Mouse (Mus musculus) embryonic stem cell, embryonic (primary cell): ENCODE measurements around the gene Mptx2.
"Not testable (repeated sequence)": the region's sequence is repeated elsewhere in the genome, so short reads cannot be mapped to it uniquely, and the experiment has no call there.

Source experiments
- CTCF ChIA-PET, 4 experiments: fragments of 300-600 bp in 2 of 4; fragments of 350-600 bp in 2 of 4; sonication (Branson Sonifier 250); formaldehyde crosslinking; loops; one replicate each; lab custom pipeline; 2022; ENCODE audit warnings: inconsistent platforms in 2 of 4; lab: Charles Lee
- POLR2A ChIA-PET, 4 experiments: fragments of 300-600 bp in 2 of 4; fragments of 350-600 bp in 2 of 4; sonication (Branson Sonifier 250); formaldehyde crosslinking; loops; one replicate each; lab custom pipeline; 2022; ENCODE audit warnings: antibody characterized with exemption in 4 of 4, inconsistent platforms in 1 of 4; lab: Charles Lee

Gene Mptx2

DNA sequence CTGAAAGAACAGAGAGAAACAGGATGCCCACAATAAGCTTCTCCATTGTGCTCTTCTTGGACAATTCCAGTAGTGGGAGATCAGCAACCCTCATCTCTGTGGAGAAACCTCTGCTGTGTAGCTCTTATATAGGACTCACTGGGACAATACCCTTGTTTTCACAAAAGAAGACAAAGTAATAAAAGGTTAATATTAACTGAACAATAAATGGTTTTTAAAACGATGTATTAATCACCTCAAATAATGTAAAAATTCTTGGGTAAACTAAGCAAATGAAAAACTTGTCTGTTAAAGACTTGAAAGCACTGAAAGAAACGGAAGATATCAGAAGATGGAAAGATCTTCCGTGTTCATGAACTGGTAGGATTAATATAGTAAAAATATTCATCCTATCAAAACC is at the start of gene Mptx2:
Gene Mptx2, minus strand, starts transcription at position 101 of the 400 bp plus-strand sequence.
- CTCF ChIA-PET = interaction anchor here in 1 of 4 experiments (1.8 kb wide), 1 partner anchor 1053 kb away, joined by 4 read pairs; the partner anchor contains the start of gene Mptx1

DNA sequence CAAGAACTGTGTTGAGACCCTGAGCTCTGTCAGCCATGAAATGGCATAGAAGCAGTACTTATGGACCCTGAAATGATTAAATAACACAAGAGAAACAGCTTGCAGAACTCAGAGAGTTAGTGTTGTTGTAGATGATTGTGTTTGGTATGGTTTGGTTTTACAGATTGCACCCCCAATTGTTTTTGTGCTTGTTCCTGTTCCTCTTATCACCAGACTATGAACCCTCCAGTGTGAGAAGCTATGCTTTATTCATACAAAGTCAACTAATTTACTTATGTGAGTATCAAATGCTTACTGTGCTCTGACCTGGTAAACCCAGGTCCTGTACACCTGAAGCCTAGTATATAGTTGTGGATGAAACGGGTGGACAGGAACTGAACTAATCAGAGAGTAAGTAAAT is 49.0 kb upstream of the Mptx2 start:
- CTCF ChIA-PET = interaction anchor here in 1 of 4 experiments (0.9 kb wide), 1 partner anchor 13 kb away, joined by 3 read pairs; no protein-coding TSS in a partner anchor
- POLR2A ChIA-PET = no interaction called here

More for the DNA sequence above, at the start of gene Mptx2:
- POLR2A ChIA-PET = no interaction called here

DNA sequence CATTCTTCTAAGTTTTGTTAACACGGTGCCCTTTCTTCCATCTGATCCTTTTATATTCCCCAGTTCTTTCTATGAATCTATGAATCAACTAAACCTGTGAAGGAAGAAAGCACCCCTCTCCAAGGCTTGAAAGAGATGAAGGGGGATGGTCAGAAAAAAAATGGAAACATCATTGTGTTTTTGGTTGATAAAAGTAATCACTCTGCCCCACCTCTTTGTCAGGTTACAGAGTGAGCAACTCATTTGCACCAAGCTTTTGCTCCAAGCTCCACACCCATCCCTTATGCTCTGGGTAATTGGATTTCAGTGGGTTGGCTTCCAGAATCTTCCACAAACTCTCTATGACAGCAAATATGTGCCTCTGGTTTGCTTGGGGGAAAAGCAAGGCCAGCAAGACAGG is 47.8 kb upstream of the Mptx2 start:
- POLR2A ChIA-PET = interaction anchor here in 1 of 4 experiments (0.6 kb wide), 1 partner anchor 103 kb away, joined by 3 read pairs; no protein-coding TSS in a partner anchor
- CTCF ChIA-PET = interaction anchor here in 1 of 4 experiments (0.9 kb wide), 1 partner anchor 72 kb away, joined by 4 read pairs; no protein-coding TSS in a partner anchor

DNA sequence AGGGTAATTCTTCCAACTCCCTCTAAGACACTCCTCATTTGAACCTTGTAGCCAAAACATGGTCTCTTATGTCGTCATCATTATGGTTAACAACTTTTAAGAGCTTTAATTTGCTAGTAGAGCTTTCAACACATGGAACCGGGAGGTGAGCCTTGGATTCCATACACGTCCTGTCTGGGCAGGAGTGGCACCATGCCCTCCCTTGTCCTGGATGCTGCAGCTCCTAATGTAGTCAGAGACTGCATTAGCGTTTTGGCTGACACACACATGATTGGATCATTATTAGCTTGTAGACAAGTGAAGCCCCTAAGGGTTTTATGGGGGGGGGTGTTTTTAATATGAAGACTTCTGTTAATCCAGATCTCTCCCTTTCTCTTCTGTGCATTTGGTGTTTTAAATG is 47.4 kb upstream of the Mptx2 start:
- ChIA-PET POLR2A (no interaction called here), CTCF (interaction anchor here in 3 of 4 experiments (0.9 to 1.7 kb wide), 4 partner anchors 32 to 73 kb away, joined by 4 to 8 read pairs (median 7); no protein-coding TSS in a partner anchor)

DNA sequence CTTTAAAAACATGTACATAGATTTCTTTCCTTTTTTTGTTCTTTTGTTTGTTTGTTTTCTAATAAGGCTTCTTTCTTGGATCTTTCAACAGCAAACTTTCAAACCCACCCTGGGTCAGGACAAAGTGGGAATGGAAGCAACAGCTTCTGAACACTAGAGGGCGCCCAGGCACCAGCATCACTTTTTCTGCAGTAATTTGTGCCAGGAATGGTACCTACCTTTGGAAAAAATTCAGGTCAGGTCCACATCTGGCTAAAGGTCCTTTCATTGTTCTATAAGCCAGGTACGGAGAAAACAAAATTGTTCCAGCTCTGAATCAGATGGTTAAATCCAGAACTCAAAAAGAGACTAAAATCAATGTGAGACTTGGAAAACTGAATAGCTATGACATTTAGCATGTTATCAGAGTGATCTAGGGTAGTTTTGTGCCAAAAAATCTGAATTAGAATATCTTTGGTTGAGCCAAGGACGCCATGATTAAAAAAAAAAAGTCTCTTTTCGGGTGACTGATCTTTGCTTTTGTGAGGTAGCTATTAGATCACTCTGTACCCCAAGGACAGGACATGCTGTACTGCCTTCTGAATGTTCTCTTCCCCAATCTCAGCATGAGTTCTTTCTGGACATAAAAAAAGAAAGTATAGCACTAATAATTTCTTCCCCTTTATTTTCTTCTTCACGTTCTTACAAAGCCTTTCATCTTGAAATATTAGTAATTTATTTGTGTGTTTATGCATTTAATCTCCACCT is 46.4 kb upstream of the Mptx2 start:
- CTCF ChIA-PET = interaction anchor here (0.5 to 1.8 kb wide), 20 partner anchors 10 to 795 kb away, joined by 3 to 16 read pairs (median 4); no protein-coding TSS in a partner anchor
- POLR2A ChIA-PET = interaction anchor here in 1 of 4 experiments (0.6 kb wide), 1 partner anchor 378 kb away, joined by 6 read pairs; no protein-coding TSS in a partner anchor

DNA sequence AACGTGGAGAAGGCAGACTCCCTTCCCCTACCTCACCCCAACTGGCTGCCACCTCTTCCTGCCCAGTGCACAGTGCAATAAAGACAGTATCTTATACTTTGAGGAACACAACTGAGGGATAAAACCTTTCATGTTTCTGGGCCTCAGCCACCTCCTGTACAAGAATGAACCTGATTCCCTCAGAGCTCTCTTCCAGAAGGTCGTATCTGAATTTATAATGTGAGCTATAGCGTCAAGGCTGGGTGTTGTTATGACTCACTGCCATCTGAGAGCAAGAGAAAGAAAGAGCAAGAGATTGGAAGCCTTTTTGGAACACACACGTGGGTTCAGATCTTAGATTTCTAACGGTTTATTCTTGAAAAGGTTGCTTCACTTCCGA is 44.7 kb upstream of the Mptx2 start:
- ChIA-PET CTCF (no interaction called here), POLR2A (no interaction called here)

DNA sequence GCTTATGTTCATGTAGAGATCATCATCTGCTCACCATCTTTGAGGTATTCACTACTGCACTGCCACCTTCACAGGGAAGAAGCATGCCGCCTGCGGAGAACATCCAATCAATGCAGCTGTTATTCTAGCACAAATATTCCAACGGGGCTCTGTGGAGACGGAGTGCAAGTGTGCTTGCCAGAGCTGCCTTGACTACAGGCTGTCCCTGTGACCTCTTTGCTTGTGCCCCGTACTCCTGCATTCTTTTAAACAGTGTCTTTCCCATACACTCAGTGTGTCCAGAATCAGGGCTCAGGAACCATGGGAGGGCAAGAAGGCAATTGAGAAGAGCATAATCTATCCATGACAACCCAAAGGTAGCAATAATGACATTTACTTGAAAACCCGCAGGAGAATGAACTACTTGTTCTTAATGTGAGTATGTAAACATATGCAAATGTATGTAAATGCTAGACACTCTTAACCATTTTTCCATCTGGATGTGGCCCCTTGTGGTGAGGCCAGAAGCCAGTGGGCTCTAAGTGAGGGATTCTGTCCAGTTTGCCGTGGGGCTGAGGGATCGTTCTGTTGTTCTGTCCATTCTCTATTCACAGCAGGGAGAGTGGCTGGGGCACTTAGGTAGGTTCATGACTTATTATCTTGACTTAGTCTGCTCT is 44.1 kb upstream of the Mptx2 start:
- ChIA-PET POLR2A (no interaction called here), CTCF (interaction anchor here in 2 of 4 experiments (0.7 to 1.1 kb wide), 3 partner anchors 18 to 283 kb away, joined by 3 to 4 read pairs (median 3); no protein-coding TSS in a partner anchor)

DNA sequence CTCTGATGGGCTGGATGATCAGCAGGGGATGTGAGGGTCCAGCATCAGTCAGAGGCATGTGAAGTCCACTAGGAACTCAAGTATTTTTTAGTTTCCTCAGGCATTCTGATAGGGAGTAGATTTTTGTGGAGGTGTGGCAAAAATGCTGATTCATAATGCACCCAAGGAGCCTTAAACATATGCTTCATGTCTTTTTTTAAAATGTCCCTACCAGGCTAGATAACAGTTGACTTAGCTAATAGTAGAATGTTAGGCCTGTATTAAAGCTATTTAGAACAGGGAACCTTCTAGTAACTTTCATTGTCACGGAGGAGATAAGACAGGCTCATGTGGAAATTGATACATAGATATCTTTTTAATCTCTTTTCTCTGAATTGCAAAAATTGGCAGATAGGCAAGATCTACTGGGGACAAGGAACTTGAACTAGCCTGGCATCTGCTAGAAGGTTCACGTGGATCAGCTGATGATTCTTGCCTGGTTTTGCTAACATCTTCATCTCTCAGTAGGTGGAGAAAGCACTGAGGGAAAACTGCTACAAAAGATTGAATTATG is 40.4 kb upstream of the Mptx2 start:
- ChIA-PET CTCF (no interaction called here), POLR2A (no interaction called here)

DNA sequence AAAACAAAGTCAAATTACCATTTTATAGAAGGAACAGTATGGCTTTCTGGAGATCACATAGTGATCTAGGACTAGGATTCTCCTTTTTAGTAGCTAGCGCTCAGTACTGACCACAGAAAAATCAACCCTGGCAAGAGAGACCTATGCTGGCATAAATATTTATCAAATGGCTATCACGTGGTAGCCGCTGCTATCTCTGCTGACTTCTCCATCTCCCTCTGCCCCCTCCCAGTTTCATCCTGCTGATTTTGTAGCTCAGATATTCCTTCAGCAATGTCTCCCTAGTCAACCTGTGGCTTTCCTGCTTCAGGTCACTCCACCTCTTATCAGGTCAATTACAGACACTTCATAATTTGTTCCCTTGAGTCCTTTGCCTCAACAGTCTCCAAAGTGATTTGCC is 38.1 kb upstream of the Mptx2 start:
- ChIA-PET CTCF (no interaction called here), POLR2A (no interaction called here)

DNA sequence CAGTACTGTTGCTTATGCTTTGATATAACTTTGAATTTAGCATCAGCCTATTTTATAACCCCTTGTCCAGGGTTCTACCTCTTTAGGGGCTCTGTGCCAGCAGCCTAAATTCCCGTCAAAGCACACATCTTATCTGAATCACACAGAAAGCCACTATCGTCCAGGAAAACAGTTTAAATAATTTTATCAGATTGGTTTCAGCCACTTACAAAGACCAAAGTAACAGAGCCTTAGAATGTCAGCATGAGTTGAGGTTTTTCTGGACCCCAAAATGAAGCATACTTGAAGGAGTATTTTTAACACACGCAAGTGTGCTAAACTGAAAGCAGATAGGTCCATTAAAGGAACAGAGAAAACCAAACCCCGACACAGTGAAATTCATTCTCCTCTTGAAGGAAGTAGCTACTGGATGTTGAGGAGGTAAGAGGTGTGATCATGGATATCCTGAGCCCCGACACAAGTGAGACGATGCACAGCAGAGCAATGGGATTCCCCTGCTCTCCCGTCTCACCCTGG is 36.0 kb upstream of the Mptx2 start:
- POLR2A ChIA-PET = not testable (repeated sequence)
- CTCF ChIA-PET = interaction anchor here in 1 of 4 experiments (0.8 kb wide), 1 partner anchor 10 kb away, joined by 4 read pairs; no protein-coding TSS in a partner anchor

DNA sequence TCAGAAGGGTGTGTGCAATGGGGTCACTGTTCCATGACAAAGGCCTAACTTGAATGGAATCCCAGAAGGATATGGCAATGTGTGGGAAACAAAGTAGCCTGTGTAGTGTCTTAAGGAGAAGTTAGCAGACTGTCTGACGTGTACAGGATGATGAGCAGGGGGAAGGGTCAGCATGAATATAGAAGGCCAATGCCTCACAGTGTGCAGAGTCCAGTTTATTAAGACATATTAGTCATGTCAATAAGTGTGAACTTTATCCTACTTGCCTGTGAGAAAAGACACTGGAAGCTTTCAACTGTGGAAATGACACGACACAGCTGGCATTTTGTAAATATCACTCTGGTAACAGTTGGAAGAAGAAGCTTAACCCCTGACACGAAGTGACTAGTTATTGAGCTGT is 25.2 kb upstream of the Mptx2 start:
- CTCF ChIA-PET, POLR2A ChIA-PET: not testable (repeated sequence)

DNA sequence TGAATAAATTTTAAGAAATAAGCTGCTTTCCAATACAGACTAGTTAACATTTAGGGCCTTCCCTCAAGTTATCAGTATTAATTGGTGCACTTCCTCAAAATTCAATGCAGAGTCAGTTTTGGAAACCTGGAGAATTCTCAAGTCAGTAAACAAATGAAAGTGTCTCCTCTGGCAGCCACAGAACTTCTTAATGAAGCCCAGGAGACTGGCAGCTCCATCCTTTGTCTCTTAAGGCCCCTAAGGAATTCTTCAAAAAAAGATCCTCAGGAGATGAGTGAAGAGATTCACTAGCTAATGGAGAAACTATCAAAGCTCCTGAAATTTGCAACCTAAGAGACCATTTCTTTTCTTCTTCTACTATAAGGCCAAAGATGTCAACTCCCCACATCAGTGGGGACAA is 11.9 kb downstream of the Mptx2 start, which contains the start of gene Olfr418:
Gene Olfr418, plus strand, starts transcription at position 301 of the 400 bp plus-strand sequence.
- CTCF ChIA-PET = no interaction called here
- POLR2A ChIA-PET = no interaction called here

DNA sequence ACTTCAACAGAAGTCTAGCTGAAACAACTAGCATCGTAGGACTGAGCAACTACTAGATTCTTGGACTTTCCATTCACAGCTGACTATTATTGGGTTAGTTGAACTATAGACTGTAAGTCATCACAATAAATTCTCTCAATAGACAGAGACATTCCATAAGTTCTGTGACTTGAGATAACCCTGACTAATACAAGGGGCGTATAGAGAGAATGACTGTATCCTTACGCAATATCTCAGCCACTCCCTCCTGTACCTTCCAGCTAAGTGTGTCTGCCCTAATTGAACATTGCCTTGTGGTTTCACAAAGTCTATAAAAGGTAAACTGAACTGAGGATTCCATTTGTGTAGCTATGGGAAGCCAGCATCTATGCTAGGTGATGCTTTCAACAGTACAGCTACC is 27.7 kb downstream of the Mptx2 start:
- ChIA-PET POLR2A (no interaction called here), CTCF (no interaction called here)

DNA sequence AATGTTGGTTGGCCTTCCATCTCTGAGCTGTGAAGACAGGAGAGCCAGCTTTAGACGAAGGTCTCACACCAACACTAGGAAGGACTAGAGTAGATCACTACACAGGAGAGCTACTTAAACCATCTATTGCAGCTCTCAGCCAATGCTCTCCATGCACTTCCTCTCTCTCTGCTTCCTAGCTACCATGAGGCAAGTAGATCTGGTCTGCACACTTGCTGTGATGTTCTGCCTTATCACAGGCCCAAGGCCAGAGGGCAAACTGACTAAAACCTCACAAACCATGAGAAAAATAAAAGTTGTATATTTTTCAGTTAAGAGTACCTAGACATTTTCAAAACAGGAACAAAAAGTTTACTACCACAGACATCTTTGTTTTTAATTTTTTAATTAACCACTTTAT is 40.6 kb downstream of the Mptx2 start:
- POLR2A ChIA-PET, CTCF ChIA-PET: not testable (repeated sequence)

DNA sequence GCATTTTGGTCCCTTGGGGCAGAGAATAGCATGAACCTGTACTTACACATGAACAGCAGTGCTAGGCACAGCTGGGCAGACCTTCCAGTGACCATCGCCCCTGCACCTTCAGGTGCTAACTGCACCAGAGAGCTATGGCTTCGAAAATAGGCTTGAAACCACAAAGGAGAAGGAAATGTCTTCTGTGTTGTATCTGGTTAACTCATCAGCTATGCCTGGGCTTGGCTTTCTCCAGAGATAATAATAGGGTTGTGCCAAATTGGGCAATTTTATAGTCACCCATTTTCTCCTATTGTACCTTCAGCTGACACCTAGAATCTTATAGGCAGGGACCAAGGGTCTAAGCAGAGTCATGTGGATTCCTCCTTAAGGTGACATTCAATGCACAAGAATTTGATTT is 50.5 kb downstream of the Mptx2 start, which contains the start of gene Fcer1a:
Gene Fcer1a, minus strand, starts transcription at position 134 of the 400 bp plus-strand sequence.
- ChIA-PET POLR2A (no interaction called here), CTCF (no interaction called here)
